Mouse (Mus musculus) CH12.LX (cell line): ENCODE results near the gene Tbc1d9b. TPM values are rescaled to one million over a fixed set of nuclear protein-coding genes. Genes with fewer than 3 reads are reported as not detected.

Source experiments
- DNase-seq: peaks from one replicate; pipeline ENCODE4 v3.0.0-alpha.2; 2013; ENCODE audit errors: extremely low read depth
- H3K27ac ChIP-seq: 2 replicates; pipeline ENCODE4 v1.5.1; 2012; ENCODE audit warnings: low read depth, mild to moderate bottlenecking, control low read depth, moderate library complexity; ENCODE audit not compliant: insufficient read depth
- H3K27me3 ChIP-seq: replicated peaks from 2 replicates; pipeline ENCODE3; 2012; ENCODE audit warnings: inconsistent platforms
- H3K36me3 ChIP-seq, 2 experiments: replicated peaks in 1 of 2; 2 replicates each; pipeline versions ENCODE3 to v1.6.1; 2012; ENCODE audit warnings: inconsistent platforms in 1 of 2, low read length in 1 of 2, mild to moderate bottlenecking in 1 of 2, mixed read lengths in 1 of 2, moderate library complexity in 1 of 2; ENCODE audit not compliant: control insufficient read depth in 1 of 2, insufficient read depth in 1 of 2
- H3K4me1 ChIP-seq, 2 experiments: 2 replicates each; pipeline ENCODE4 v1.6.1; 2012; ENCODE audit warnings: inconsistent platforms in 1 of 2, moderate library complexity in 1 of 2; ENCODE audit not compliant: insufficient read depth in 2 of 2, control insufficient read depth in 1 of 2
- H3K4me2 ChIP-seq: 2 replicates; pipeline ENCODE4 v1.6.1; 2012; ENCODE audit warnings: low read depth, mild to moderate bottlenecking, control low read depth; ENCODE audit not compliant: poor library complexity, insufficient read depth, severe bottlenecking
- H3K4me3 ChIP-seq, 3 experiments: fragments of 150-350 bp in 1 of 3; sonication (generic) in 1 of 3; replicated peaks in 1 of 3; 2 replicates each; pipeline versions ENCODE3 to v1.5.1; 2011 to 2012; ENCODE audit warnings: low read depth in 2 of 3, low read length in 2 of 3, mild to moderate bottlenecking in 2 of 3, moderate library complexity in 2 of 3, control low read depth in 1 of 3, improper control_type of control experiment in 1 of 3, inconsistent platforms in 1 of 3, mixed read lengths in 1 of 3; ENCODE audit not compliant: poor library complexity in 1 of 3
- H3K79me2 ChIP-seq: replicated peaks from 2 replicates; pipeline ENCODE4 v1.6.1; 2012; ENCODE audit warnings: mild to moderate bottlenecking, moderate library complexity; ENCODE audit not compliant: control insufficient read depth, poor library complexity, insufficient read depth, severe bottlenecking; ENCODE audit errors: extremely low read depth
- H3K9ac ChIP-seq: 2 replicates; pipeline ENCODE4 v1.6.1; 2012; ENCODE audit warnings: low read depth, mild to moderate bottlenecking, control low read depth, moderate library complexity; ENCODE audit not compliant: insufficient read depth
- H3K9me3 ChIP-seq: replicated peaks from 2 replicates; pipeline ENCODE3; 2012; ENCODE audit warnings: low read length, inconsistent platforms, mixed read lengths
- CHD1 ChIP-seq: IDR thresholded peaks from 2 replicates; pipeline ENCODE4 v1.6.1; 2012; ENCODE audit warnings: low read depth, low read length, improper control_type of control experiment, inconsistent platforms
- CHD2 ChIP-seq: IDR thresholded peaks from 2 replicates; pipeline ENCODE4 v1.6.1; 2011; ENCODE audit warnings: low read length, improper control_type of control experiment
- ELF1 ChIP-seq: IDR thresholded peaks from 2 replicates; pipeline ENCODE4 v1.6.1; 2014; ENCODE audit warnings: low read depth, mild to moderate bottlenecking, inconsistent platforms, low read length, improper control_type of control experiment
- EP300 ChIP-seq: IDR thresholded peaks from 2 replicates; pipeline ENCODE4 v1.6.1; 2011; ENCODE audit warnings: low read length, improper control_type of control experiment
- GABPA ChIP-seq: IDR thresholded peaks from 2 replicates; pipeline ENCODE4 v1.6.1; 2012; ENCODE audit warnings: low read depth, low read length, improper control_type of control experiment, inconsistent platforms; ENCODE audit not compliant: insufficient replicate concordance
- IRF4 ChIP-seq: IDR thresholded peaks from 2 replicates; pipeline ENCODE4 v1.6.1; 2014; ENCODE audit warnings: low read depth, mild to moderate bottlenecking, inconsistent platforms, low read length, improper control_type of control experiment
- JUN ChIP-seq: IDR thresholded peaks from 2 replicates; pipeline ENCODE4 v1.6.1; 2011; ENCODE audit warnings: low read depth, mild to moderate bottlenecking, low read length, improper control_type of control experiment, moderate library complexity; ENCODE audit not compliant: insufficient read depth
- JUND ChIP-seq: conservative IDR thresholded peaks from 2 replicates; pipeline ENCODE4 v1.6.1; 2011; ENCODE audit warnings: low read depth, low read length, improper control_type of control experiment
- KAT2A ChIP-seq: IDR thresholded peaks from 2 replicates; pipeline ENCODE4 v1.6.1; 2012; ENCODE audit warnings: low read length, improper control_type of control experiment, inconsistent platforms; ENCODE audit not compliant: insufficient replicate concordance
- MAZ ChIP-seq: IDR thresholded peaks from 2 replicates; pipeline ENCODE4 v1.6.1; 2012; ENCODE audit warnings: low read depth, mild to moderate bottlenecking, inconsistent platforms, low read length, improper control_type of control experiment, moderate library complexity
- MXI1 ChIP-seq: IDR thresholded peaks from 2 replicates; pipeline ENCODE4 v1.6.1; 2011; ENCODE audit warnings: mild to moderate bottlenecking, low read depth, low read length, improper control_type of control experiment
- NRF1 ChIP-seq: IDR thresholded peaks from 2 replicates; pipeline ENCODE4 v1.6.1; 2014; ENCODE audit warnings: low read depth, mild to moderate bottlenecking, inconsistent platforms, low read length, improper control_type of control experiment, moderate library complexity
- POLR2A ChIP-seq: IDR thresholded peaks from 2 replicates; pipeline ENCODE4 v1.6.1; 2011; ENCODE audit warnings: low read depth, mild to moderate bottlenecking, improper control_type of control experiment, low read length
- POLR2AphosphoS2 ChIP-seq: IDR thresholded peaks from 2 replicates; pipeline ENCODE4 v1.6.1; 2011; ENCODE audit warnings: low read depth, low read length, improper control_type of control experiment
- RAD21 ChIP-seq: IDR thresholded peaks from 2 replicates; pipeline ENCODE4 v1.6.1; 2011; ENCODE audit warnings: low read depth, mild to moderate bottlenecking, low read length, improper control_type of control experiment, moderate library complexity
- RCOR1 ChIP-seq: conservative IDR thresholded peaks from 2 replicates; pipeline ENCODE4 v1.6.1; 2012; ENCODE audit warnings: low read depth, mild to moderate bottlenecking, inconsistent platforms, low read length, improper control_type of control experiment
- SMC3 ChIP-seq: IDR thresholded peaks from 2 replicates; pipeline ENCODE4 v1.6.1; 2011; ENCODE audit warnings: low read depth, low read length, improper control_type of control experiment
- TBP ChIP-seq: conservative IDR thresholded peaks from 2 replicates; pipeline ENCODE4 v1.6.1; 2011; ENCODE audit warnings: low read depth, low read length, improper control_type of control experiment
- UBTF ChIP-seq: IDR thresholded peaks from 2 replicates; pipeline ENCODE4 v1.6.1; 2012; ENCODE audit warnings: low read depth, mild to moderate bottlenecking, inconsistent platforms, low read length, improper control_type of control experiment, moderate library complexity
- USF1 ChIP-seq: IDR thresholded peaks from 2 replicates; pipeline ENCODE4 v1.6.1; 2014; ENCODE audit warnings: low read depth, mild to moderate bottlenecking, inconsistent platforms, low read length, improper control_type of control experiment
- ZMIZ1 ChIP-seq: IDR thresholded peaks from 2 replicates; pipeline ENCODE4 v1.6.1; 2012; ENCODE audit warnings: low read depth, mild to moderate bottlenecking, inconsistent platforms, low read length, improper control_type of control experiment
- ZNF384 ChIP-seq: IDR thresholded peaks from 2 replicates; pipeline ENCODE4 v1.6.1; 2012; ENCODE audit warnings: low read depth, low read length, improper control_type of control experiment, inconsistent platforms
- dilution Hi-C: fragments of 300-500 bp; cut with MboI; formaldehyde crosslinking; loops from 2 replicates; pipeline ENCODE4 v1.14.3; 2020; ENCODE audit warnings: low sequenced_read_pairs; ENCODE audit not compliant: extremely low pct_unique_long_range_greater_than_20kb, extremely low pct_ligation_motif_present
- in situ Hi-C: fragments of 300-500 bp; cut with MboI; formaldehyde crosslinking; loops from 3 replicates; pipeline ENCODE4 v1.14.3; 2019; ENCODE audit warnings: low sequenced_read_pairs, low pct_ligation_motif_present, low pct_unique_long_range_greater_than_20kb, mixed read lengths
- polyA plus RNA-seq: library from polyadenylated mRNA; unstranded; fragments of >175 nt; gene quantifications from 2 replicates; pipeline ENCODE4 v1.2.1, GENCODE M21; 2012; ENCODE audit warnings: low read depth; ENCODE audit not compliant: insufficient read length
- total RNA-seq, 2 experiments: library from RNA; depleted of rRNA; stranded (reverse); fragments of 300-350 nt in 1 of 2; fragments of >200 nt in 1 of 2; gene quantifications; 2 replicates each; pipeline ENCODE4 v1.2.3; 2012 to 2014

Gene Tbc1d9b
- total and polyA plus RNA-seq, 3 experiments, result 14.1 to 28.6 (median 27.9) TPM

DNA sequence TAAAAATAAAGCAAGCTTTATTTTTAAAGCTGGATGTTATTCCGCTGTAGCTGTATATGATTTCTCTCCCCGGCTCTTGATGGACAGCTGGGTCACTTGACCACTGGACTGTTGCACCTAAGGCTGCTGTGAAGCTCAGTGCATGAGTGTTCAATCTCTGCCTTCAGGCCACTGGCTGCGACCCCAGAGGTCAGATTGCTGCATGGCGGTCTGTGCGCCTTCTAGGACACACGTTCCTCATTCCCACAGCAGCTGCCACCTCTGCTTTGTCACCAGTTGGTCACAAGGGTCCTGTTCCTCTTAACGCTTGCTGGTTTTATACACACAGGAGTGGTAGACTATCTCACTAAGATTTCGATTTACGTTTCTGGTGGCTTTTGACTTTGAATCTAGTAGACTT, 23.0 kb downstream of the Tbc1d9b start:
- H3K9ac ChIP-seq, result no peak overlapping the region
- H3K4me3 ChIP-seq, result no peak overlapping the region
- no peak for TF ChIP-seq TBP
- no peak for TF ChIP-seq CHD2
- TF ChIP-seq SMC3, result no peak
- TF ChIP-seq POLR2A, result no peak
- no peak for TF ChIP-seq MXI1
- TF ChIP-seq MAZ, result no peak
- no peak for TF ChIP-seq KAT2A
- TF ChIP-seq ZNF384, result no peak
- no peak for TF ChIP-seq ELF1
- no peak for TF ChIP-seq RCOR1
- TF ChIP-seq NRF1, result no peak
- 0 out of 4 replicates have a peak, but pooled peaks cover 0 to 4% of the 10 kb centered on the region in 2 experiments for H3K4me1 ChIP-seq
- no peaks in the 10 kb centered on the region for H3K79me2 ChIP-seq
- no peak for DNase-seq
- no peaks in the 10 kb centered on the region for H3K9me3 ChIP-seq
- dilution Hi-C loops (no loop called here), in situ Hi-C loops (no loop called here)
- H3K4me2 ChIP-seq, result no peak overlapping the region
- H3K27me3 ChIP-seq, result no peaks in the 10 kb centered on the region
- peaks cover 84 to 96% of the 10 kb centered on the region in 2 experiments for H3K36me3 ChIP-seq
- no peak overlapping the region for H3K27ac ChIP-seq

DNA sequence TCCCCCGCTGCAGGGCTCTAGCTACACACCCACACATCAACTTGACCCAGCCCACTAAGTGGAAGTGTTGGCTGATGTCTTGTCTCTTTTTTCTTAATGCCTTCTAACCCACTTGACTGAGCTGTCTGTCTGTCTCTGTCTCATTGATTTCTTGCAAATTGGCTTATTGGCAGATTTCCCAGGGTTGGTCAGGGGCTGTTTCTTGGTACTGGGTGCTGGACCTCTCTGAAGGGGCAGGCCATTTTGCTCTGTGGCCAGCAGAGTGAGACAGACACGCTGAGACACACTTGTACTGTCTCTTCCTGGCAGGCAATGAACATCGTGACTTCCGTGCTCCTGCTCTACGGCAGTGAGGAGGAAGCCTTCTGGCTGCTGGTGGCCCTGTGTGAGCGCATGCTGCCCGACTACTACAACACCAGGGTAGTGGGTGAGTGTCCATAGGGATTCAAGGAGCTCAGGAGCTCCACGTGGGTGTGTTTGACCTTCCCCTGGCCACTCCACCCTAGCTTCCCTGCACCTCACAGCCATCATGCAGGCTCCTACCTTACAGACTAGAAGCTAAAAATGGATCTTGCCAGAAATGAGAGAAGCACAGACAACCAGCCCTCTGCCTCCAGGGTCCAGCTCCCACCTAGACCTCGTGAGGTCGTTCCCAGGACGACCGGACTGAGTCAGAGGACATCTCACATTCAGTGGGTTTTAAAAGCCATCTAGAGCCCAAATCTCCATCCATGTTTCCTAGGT, 23.8 kb downstream of the Tbc1d9b start:
- Histone ChIP-seq H3K4me3 (no peak overlapping the region), H3K4me2 (no peak overlapping the region), H3K9me3 (no peaks in the 10 kb centered on the region), H3K4me1 (0 out of 4 replicates have a peak, but pooled peaks cover 0 to 4% of the 10 kb centered on the region in 2 experiments), H3K36me3 (peaks cover 76 to 96% of the 10 kb centered on the region in 2 experiments), H3K79me2 (no peaks in the 10 kb centered on the region), H3K27ac (no peak overlapping the region), H3K27me3 (no peaks in the 10 kb centered on the region), H3K9ac (no peak overlapping the region)
- in situ Hi-C loops, result no loop called here
- TF ChIP-seq JUN (no peak), USF1 (no peak), POLR2AphosphoS2 (no peak), EP300 (no peak), RAD21 (no peak), GABPA (no peak), ZMIZ1 (no peak), TBP (no peak), CHD1 (no peak), MAZ (no peak), RCOR1 (no peak), IRF4 (no peak), NRF1 (no peak), CHD2 (no peak), JUND (no peak), UBTF (no peak)
- dilution Hi-C loops, result no loop called here
- DNase-seq, result no peak
